Mouse (Mus musculus): ENCODE results near the gene Klrg2.

Gene Klrg2

GRCm38 (mm10) chr6:38627486-38627885 lies 9.6 kb downstream of the Klrg2 start:
- DNase-seq, result no peak

GRCm38 (mm10) chr6:38627081-38627480 lies 10.0 kb downstream of the Klrg2 start:
- DNase-seq, result no peak

- no peak for DNase-seq
Measured at GRCm38 (mm10) chr6:38626086-38626485, 11.0 kb downstream of the Klrg2 start.

GRCm38 (mm10) chr6:38624439-38624838 lies 12.6 kb downstream of the Klrg2 start:
- DNase-seq, result no peak

- DNase-seq, result no peak
Measured at GRCm38 (mm10) chr6:38623457-38623856, 13.6 kb downstream of the Klrg2 start.

- DNase-seq, result no peak
Measured at GRCm38 (mm10) chr6:38622406-38622805, 14.6 kb downstream of the Klrg2 start.

- no peak for DNase-seq
Measured at GRCm38 (mm10) chr6:38609892-38610291, 27.1 kb downstream of the Klrg2 start.

- DNase-seq, result no peak
Measured at GRCm38 (mm10) chr6:38597481-38597880, 39.6 kb downstream of the Klrg2 start.

- no peak for DNase-seq
Measured at GRCm38 (mm10) chr6:38581711-38582110, 55.3 kb downstream of the Klrg2 start.

- DNase-seq, result no peak
Measured at GRCm38 (mm10) chr6:38580112-38580857, 56.8 kb downstream of the Klrg2 start.

- no peak for DNase-seq
Measured at GRCm38 (mm10) chr6:38576096-38576495, 60.9 kb downstream of the Klrg2 start.
